Mouse (Mus musculus): ENCODE measurements around the gene Rtn4r. TPM values are rescaled to one million over a fixed set of nuclear protein-coding genes. Genes with fewer than 3 reads are reported as not detected.

Gene Rtn4r
- under 1 TPM in 1 of 2 experiments, not detected in 1; 0.13 TPM for total RNA-seq (2021)
- long read RNA-seq, experiment 1 = 0 reads
- long read RNA-seq, experiment 2, partial matches to known transcripts = 0 of 1 reads
- long read RNA-seq, experiment 2, other reads (novel, unspliced or antisense) = 1 of 1 reads

GRCm38 (mm10) chr16:18127241-18127861 lies at the start of gene Rtn4r:
Rtn4r (plus strand) TSS chr16:18127642.
- DNase-seq = peak; percentile 40

- DNase-seq = no peak
These were observed 49.0 kb upstream of the Rtn4r start for GRCm38 (mm10) chr16:18078314-18079015.

GRCm38 (mm10) chr16:18079300-18079699 lies 48.1 kb upstream of the Rtn4r start:
- no peak for DNase-seq

GRCm38 (mm10) chr16:18080171-18080570 lies 47.3 kb upstream of the Rtn4r start:
- no peak for DNase-seq

- DNase-seq = no peak
These were observed 46.2 kb upstream of the Rtn4r start for GRCm38 (mm10) chr16:18081149-18081827.

DNA sequence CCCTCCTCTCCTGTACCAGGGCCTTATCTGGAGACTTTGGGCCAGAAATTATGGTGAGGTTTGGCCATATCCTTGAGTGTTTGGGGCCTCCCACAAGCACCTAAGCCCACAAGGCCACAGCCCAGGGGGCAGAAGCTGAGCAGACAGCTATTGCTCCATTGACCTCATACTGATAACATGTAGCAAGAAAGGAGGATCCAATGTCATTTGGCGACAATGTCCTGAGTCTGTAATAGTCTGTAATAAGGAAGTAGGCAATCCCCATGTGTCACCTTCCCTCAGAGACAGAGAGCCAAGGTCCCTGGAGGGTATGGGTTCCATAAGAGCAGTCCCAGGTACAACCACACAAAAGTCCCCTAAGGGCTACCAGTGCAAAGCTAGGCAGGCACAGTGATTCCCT lies 45.2 kb upstream of the Rtn4r start:
- DNase-seq = no peak

DNA sequence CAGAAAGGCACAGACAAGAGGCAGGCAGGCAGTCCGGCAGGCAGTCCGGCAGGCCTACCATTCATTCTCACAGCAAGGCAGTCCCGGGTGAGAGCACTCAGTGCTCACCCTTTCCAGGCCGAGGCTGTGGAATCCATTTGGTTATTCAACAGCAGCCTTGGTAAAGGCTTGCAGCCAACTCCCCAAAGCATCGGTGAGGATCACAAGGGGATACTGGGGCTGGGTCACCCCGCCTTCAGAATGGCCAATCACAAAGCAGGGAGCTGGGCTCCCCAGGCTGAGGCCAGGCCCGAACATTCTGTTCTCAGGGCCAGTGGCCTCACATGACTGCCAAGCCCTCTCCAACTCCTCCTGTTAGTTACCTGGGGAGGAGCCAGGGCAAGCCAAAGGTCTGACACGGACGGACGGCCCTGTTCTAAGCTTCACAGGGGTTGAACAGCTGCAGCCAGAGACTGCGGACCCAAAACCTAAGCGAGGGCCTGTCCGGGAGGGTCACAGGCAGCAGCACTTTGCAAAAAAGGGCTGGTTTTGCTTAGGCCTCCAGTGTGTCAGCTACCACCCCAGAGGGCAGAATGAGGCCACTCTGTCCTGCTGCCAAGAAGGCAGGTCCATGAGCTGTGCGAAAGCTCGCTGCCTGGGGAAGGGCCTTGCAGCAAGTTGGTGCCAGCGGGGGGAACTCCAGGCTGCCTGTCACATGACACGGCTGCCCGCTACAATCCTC lies 44.1 kb upstream of the Rtn4r start:
- DNase-seq = peak; percentile 90

GRCm38 (mm10) chr16:18084262-18084661 lies 43.2 kb upstream of the Rtn4r start:
- no peak for DNase-seq

GRCm38 (mm10) chr16:18087101-18087500 lies 40.3 kb upstream of the Rtn4r start:
- DNase-seq = no peak

DNA sequence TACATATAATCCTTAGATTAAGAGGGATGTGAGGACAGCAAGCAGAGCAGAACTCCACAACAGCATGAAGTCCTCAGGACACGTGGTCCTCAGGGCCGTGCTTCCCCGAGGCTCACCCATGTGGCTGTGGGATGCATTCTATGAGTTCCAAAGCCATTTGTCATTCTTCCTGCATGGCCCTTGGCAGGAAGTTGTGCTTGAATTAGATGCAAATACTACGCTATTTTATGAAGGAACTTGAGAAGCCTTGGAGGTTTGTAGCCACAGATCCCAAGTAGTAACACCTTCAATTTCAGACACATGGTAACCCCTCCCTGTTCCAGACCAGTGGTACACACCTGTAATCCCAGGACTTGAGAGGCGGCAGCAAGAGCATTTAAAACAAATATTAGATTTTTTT lies 31.1 kb upstream of the Rtn4r start:
- no peak for DNase-seq

- no peak for DNase-seq
These were observed 24.6 kb upstream of the Rtn4r start for GRCm38 (mm10) chr16:18102816-18103215.

- no peak for DNase-seq
These were observed 24.1 kb upstream of the Rtn4r start for GRCm38 (mm10) chr16:18103366-18103765.

DNA sequence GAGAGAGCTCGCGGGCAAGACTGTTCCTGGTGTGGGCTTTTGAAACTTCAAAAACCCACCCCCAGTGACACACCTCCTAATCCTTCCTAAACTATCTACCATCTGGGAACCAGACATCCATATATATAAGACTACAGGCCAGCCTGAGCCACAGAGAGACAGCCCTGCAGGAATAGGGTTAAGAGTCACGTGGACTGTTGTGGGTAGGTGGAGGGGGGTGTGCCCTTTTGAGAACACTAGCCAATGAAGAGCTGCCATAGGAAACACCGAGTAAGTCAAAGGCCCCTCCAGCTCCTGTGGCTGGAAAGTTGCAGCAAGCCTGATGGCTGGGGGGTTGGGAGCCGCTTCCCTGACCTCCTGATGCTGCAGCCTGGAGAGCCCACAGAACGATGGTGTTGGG lies 23.6 kb upstream of the Rtn4r start:
- DNase-seq = no peak

GRCm38 (mm10) chr16:18108221-18108966 lies 19.0 kb upstream of the Rtn4r start:
- peak; percentile 74 for DNase-seq

DNA sequence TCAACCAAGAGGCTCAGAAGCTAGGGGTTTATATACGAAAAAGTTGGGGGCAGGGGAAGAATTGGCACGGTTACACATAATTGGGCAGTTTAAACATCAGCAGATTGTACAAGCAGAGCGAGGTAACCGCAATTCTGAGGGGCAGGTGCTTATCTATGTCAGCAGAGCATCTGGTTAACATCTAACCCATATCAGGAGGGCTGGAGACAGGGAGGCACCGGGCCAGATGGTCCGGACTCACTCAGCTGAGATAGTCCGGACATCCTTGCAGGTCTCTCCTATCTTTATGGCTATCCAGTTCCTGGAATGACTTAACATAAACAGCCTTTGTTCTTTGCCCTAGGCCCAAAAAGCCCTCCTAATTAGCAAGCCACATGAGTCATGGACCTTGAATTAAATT lies 16.4 kb upstream of the Rtn4r start:
- DNase-seq = no peak

DNA sequence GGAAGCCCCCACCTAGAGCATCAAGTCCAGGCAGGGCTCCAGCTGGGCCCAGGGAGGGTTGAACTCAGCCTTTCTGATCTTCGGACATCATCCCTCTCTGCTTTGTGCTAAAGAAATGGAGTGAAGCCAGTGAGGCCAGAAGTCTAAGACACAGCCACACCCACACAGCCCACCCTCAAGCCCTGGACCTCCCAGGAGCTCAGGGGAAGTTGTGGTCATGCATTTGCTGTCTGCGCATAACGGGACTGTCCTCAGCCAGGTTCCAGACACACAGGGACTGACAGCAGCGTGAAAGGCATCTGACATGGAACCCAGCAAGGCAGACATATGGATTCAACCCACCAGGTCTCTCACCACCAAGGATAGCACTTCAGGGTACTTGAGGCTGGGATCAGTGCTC lies 11.0 kb upstream of the Rtn4r start:
- no peak for DNase-seq

DNA sequence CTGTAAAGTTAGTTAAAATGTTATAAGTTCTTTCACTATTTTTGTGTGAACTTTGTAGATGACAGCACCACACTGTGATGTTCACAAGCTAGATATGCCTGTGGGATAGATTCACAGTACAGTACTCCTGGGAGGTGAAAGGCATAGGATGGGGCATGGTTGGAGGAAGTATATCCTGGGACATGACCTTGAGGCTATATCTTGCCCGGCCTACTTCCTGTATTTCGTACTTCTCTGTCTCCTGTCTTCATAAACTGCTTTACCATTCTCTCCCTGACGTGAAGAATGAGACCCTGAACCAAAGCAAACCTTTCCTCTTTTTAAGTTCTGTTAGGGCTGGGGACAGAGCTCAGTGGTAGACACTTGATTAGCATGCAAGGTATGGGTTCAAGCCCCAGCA lies 9.2 kb upstream of the Rtn4r start:
- DNase-seq = no peak

- DNase-seq = no peak
These were observed 8.3 kb upstream of the Rtn4r start for GRCm38 (mm10) chr16:18119031-18119730.

GRCm38 (mm10) chr16:18122740-18123139 lies 4.7 kb upstream of the Rtn4r start:
- DNase-seq = no peak

- DNase-seq = no peak
These were observed 4.0 kb upstream of the Rtn4r start for GRCm38 (mm10) chr16:18123471-18123870.

DNA sequence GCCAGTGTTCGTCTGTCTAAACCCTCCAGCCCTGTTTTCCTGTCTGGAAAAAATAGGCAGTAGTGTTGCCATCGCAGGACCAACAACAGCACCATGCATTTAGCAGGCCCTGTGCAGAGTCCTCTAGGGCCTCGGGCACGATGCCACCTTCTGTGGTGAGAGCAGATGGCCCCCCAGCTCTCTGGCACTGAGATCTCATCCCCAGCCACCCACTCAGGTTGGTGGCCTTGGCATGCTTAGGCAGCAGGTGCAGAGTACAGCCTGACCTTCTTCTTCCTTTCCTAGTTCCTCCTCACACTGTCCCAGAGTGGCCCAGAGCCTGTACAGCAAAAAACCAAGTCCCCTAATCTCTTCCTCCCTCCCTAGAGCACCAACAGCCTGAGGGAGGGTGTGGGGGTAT lies 3.4 kb upstream of the Rtn4r start:
- no peak for DNase-seq
